Mouse (Mus musculus) kidney, postnatal 14 days (tissue): ENCODE data around the gene Slc26a6.
A peak's percentile ranks its signal among the peaks of the same experiment; 100 is the strongest.

Experiments used
- DNase-seq: peaks from one replicate; pipeline ENCODE4 v3.0.0; 2022; ENCODE audit warnings: mixed read lengths

Gene Slc26a6

GRCm38 (mm10) chr9:108847374-108847773 lies 5.7 kb upstream of the Slc26a6 start:
- DNase-seq = peak; percentile 48

GRCm38 (mm10) chr9:108848419-108848818 lies 4.7 kb upstream of the Slc26a6 start:
- DNase-seq = no peak

GRCm38 (mm10) chr9:108853635-108854240 lies 655 bp downstream of the Slc26a6 start:
- peak; percentile 94 for DNase-seq

- DNase-seq = peak; percentile 91
These were observed 1.2 kb downstream of the Slc26a6 start for GRCm38 (mm10) chr9:108854241-108854696.

- DNase-seq = peak; percentile 36
These were observed 2.3 kb downstream of the Slc26a6 start for GRCm38 (mm10) chr9:108855335-108855734.

GRCm38 (mm10) chr9:108858792-108859527 lies 5.9 kb downstream of the Slc26a6 start:
- DNase-seq = no peak

- no peak for DNase-seq
These were observed 59.2 kb downstream of the Slc26a6 start for GRCm38 (mm10) chr9:108912308-108912707.

GRCm38 (mm10) chr9:108913161-108913560 lies 60.1 kb downstream of the Slc26a6 start:
- no peak for DNase-seq

GRCm38 (mm10) chr9:108913621-108914020 lies 60.5 kb downstream of the Slc26a6 start:
- no peak for DNase-seq

GRCm38 (mm10) chr9:108914491-108914890 lies 61.4 kb downstream of the Slc26a6 start, which contains the start of gene Tmem89:
Gene Tmem89, plus strand, starts transcription at chr9:108914619.
- DNase-seq = no peak

- DNase-seq = peak; percentile 67
These were observed 72.8 kb downstream of the Slc26a6 start for GRCm38 (mm10) chr9:108925897-108926296.

GRCm38 (mm10) chr9:108928424-108928823 lies 75.3 kb downstream of the Slc26a6 start:
- no peak for DNase-seq

- DNase-seq = no peak
These were observed 82.9 kb downstream of the Slc26a6 start for GRCm38 (mm10) chr9:108935991-108936390.

GRCm38 (mm10) chr9:108936418-108937364 lies 83.6 kb downstream of the Slc26a6 start, which contains the start of gene Uqcrc1:
Gene Uqcrc1, plus strand, starts transcription at chr9:108936633.
- peak; percentile 97 for DNase-seq

GRCm38 (mm10) chr9:108945111-108945510 lies 92.0 kb downstream of the Slc26a6 start:
- DNase-seq = no peak

GRCm38 (mm10) chr9:108945608-108946007 lies 92.5 kb downstream of the Slc26a6 start:
- DNase-seq = no peak

GRCm38 (mm10) chr9:108949231-108949966 lies 96.3 kb downstream of the Slc26a6 start:
- peak; percentile 67 for DNase-seq

GRCm38 (mm10) chr9:108949967-108950728 lies 97.1 kb downstream of the Slc26a6 start:
- no peak for DNase-seq

- DNase-seq = no peak
These were observed 100.1 kb downstream of the Slc26a6 start, which contains the start of gene Col7a1 for GRCm38 (mm10) chr9:108953081-108953636. Gene Col7a1, plus strand, starts transcription at chr9:108953586.

GRCm38 (mm10) chr9:108955241-108955640 lies 102.2 kb downstream of the Slc26a6 start:
- no peak for DNase-seq

- no peak for DNase-seq
These were observed 102.8 kb downstream of the Slc26a6 start for GRCm38 (mm10) chr9:108955846-108956245.
